Mouse (Mus musculus): ENCODE measurements at regions not wholly inside any gene's neighbourhood (a gene's known extent, or its start where the extent isn't known, plus 50 kb on each side); places are given as distances from the start of the nearest gene placed in this dataset.

DNA sequence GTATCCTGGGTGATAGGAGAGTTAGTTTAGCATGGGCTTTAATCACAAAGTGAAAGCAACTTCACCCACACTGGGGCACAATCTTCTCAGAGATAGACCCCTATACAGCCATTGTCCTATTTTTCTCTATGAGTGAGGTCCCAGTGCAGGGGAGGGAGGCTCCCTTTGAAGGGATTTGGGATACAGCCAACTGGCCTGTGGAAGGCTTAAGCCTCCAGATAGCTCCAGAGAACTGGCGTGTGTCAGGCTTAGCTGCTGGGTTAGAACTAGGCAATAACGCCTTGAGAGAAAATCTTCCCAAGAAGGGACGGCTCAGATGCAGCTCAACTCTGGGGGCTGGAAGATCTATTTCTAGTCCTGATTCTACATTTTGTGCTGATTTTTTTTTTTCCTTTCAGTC is 397.4 kb upstream of the Zdhhc25 start:
- in situ Hi-C loops (cut with MboI, MseI), result no loop called here

DNA sequence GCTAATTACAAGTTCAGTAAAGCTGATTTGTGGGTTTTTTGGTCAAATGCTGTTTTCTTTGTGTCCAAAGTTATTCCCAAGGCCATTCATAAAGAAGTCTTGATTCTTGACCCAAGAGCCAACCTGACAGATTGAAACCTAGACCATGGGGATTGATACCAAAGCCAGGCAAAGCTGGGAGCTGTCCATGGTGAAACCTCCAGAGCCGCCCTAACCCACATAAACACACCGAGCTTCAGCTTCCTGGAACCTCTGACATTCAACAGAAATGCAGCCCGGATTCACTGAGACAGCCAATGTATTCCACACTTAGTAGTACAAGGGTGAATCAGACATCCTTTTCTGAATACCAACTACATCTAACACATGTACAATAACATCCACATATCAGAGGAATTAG is 386.7 kb upstream of the Zdhhc25 start:
- in situ Hi-C loops (cut with MboI, MseI), result no loop called here

DNA sequence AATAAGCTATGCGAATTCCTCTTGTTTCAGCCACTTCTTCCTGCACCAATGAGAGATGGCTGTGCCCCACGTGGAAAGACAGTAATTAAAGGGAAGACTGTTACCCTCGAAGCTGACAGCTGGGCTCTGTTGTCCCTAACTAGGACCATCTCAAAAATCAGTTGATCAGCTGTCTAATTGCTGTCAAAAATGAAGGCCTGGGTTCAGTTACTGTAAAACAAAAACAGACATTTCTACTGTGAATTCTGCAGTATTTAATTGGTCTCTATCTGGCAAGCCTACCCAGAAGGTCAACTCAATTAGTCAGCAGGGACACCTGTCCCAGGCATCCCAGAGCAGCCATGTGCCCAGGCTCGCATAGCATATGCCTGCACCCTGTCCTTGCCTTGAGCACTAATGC is 385.8 kb upstream of the Zdhhc25 start:
- in situ Hi-C loops (cut with MboI, MseI), result no loop called here

DNA sequence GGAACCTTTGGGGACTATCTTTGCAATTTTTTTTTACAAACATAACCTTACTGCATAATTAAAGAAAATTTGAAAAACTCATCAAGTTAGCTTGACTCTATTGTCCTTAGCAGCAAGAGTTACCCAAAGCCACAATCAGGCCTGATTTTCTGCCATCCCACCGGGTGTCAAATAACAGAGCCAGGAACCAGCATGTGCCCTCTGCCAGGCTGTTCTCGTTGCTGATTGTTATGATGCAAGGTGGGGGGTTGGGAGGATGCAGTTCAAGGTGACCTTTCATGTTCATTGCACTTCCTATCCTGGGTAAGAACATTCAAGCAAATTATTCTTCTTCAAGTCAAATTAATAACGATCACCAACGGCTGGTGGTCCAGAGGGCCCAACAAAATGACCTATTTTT is 370.6 kb upstream of the Zdhhc25 start:
- in situ Hi-C loops (cut with MboI, MseI), result no loop called here

GRCm38 (mm10) chr15:88244606-88245005 is 355.5 kb upstream of the Zdhhc25 start:
- in situ Hi-C loops (cut with MboI, MseI), result no loop called here

GRCm38 (mm10) chr15:88245496-88246246 is 354.4 kb upstream of the Zdhhc25 start:
- in situ Hi-C loops (cut with MboI, MseI), result no loop called here

DNA sequence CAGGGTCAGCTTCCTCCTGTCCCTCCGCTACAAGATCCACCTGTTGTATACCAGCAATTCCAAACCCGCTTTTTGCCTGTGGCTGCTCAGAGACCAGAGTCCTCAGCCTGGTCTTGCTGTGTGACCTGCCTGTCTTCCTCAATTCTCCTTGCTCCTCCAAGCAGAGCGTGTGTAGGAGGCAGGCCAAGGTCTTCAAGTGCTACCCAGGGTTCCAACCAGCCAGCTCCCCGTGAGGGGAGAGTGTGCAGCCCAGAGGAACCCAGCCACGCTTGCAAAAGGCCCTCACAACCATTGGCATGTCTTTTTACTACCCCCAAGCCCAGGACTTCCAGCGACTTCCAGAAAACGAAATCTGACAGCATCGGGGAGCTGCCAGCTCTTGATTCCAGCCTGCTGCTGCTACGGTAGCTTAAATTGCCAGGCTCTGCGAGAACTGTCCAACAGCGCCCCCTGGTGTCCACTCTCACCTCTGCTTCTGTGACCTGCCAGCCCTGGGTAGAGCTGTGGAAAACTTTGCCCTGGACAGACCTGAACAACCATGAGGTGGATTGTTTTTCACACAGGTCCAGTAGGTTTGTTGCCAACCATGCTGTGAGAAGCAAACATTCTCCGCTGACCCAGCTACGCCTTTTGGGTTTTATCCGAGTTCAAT is 352.0 kb upstream of the Zdhhc25 start:
- in situ Hi-C loops (cut with MboI, MseI), result no loop called here

DNA sequence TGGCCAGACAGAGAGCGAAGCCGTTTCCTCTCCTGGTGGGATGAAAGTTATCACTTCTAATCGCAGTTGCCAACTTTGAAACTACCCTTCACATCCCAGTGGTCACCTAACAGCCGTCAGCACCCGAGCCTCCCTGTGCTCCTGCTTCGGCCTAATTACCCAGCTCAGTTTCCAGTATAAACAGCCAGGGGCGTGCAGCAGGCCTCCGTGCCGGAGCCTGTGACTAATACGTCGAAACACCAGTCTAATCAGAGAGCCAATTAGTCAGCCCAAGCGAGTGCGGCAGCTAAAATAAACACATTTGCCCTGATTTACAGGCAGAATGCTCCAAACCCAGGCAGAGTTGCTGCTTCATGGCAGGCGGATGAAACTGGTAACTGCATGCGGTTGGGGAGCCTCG is 312.1 kb upstream of the Zdhhc25 start:
- in situ Hi-C loops (cut with MboI, MseI), result loop anchor here (25.0 kb wide), 1 partner anchor 1349 kb away; no protein-coding TSS in a partner anchor

GRCm38 (mm10) chr15:88288696-88289095 is 311.4 kb upstream of the Zdhhc25 start:
- in situ Hi-C loops (cut with MboI, MseI), result loop anchor here (25.0 kb wide), 1 partner anchor 1349 kb away; no protein-coding TSS in a partner anchor

DNA sequence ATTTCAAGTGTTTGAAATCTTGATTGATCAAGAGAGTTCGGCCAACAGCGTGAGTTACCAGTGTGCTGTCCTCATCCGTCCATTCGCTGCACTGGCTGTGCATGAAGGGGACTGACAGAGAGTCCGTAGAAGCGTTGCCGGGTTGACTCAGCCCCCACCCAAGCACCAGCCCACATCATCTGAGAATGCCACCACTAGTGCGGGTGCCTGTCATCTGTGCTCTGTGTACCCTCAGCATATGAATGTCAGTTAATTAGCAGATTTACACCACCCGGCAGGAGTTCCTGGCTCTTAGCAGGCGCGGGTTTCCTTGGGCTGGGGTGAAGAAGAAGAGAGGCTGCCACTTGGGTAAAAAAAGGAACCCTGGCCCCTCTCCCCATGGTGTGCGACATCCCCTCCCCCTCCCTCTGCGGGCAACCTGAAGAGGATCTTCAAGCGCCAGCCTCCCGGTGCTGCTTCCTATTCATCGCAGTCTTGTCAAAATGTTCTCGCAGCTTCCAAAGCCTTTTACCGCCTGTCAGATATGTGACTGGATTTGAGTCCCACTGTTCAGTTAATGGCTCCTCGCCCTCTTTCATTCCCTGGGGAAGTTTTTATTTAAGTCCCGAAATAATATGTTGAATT is 309.2 kb upstream of the Zdhhc25 start:
- in situ Hi-C loops (cut with MboI, MseI), result loop anchor here (25.0 kb wide), 1 partner anchor 1346 kb away; no protein-coding TSS in a partner anchor

DNA sequence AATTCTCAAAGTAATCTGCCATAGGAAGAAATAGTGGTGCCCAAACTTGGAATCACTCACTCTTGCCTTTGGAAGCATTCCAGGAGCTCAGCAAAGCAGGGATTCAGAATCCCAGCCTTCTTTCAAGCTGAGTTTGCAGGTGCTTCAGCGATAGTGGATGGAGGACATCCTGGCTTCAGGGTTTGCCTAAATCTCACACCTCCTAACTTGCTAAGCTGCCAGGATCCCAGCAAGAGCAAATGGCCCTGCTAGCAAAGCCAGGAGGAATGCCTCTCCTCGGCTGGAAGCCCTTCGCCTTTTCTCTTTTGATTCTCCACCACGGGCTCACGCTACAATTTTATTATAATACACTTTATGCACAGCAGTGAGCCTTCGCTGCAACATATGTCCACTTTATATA is 301.0 kb upstream of the Zdhhc25 start:
- in situ Hi-C loops (cut with MboI, MseI), result loop anchor here (25.0 kb wide), 1 partner anchor 1338 kb away; no protein-coding TSS in a partner anchor

GRCm38 (mm10) chr15:88311158-88311557 is 288.9 kb upstream of the Zdhhc25 start:
- in situ Hi-C loops (cut with MboI, MseI), result no loop called here

- in situ Hi-C loops (cut with MboI, MseI), result no loop called here
These were observed 285.2 kb upstream of the Zdhhc25 start for GRCm38 (mm10) chr15:88314810-88315459.

GRCm38 (mm10) chr15:88318048-88318447 is 282.1 kb upstream of the Zdhhc25 start:
- in situ Hi-C loops (cut with MboI, MseI), result no loop called here

- in situ Hi-C loops (cut with MboI, MseI), result no loop called here
These were observed 280.6 kb upstream of the Zdhhc25 start for GRCm38 (mm10) chr15:88319527-88319926.

DNA sequence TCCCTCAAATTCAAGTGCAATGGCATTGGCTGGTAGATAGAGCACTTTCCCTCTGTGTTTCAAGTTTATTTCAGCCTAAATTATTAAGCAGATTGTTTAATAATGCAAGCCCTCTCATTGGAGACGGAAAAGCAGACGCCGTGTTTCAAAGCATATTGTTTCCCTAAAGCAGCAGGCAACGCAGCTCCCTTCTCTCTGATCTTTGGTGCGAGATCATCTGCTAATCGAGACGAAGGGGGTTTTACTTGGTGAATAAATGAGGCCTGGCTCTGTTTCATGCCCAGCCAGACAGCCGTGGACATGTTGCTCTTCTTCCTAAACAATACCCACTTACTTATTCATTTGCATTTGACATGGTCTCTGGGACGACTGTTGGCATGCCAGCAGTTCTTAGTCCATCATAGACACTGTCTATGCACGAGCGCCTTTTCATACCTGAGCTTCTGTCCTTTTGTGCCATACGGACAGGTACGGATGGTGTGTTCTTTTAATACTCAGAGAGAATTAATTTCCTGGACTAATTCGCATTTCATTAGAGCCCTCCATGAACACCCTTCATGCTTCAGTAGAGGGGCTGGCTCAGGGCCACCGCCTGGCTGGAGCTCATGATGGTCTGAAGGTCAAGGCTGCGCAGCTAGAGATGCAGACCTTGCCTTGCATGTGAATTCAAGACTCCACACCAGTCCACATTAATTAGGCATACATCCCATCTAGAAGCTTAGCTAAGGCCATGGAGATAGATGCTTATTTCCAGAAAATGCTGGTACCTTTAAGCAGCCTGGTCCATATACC is 276.3 kb upstream of the Zdhhc25 start:
- in situ Hi-C loops (cut with MboI, MseI), result no loop called here

GRCm38 (mm10) chr15:88325108-88325507 is 275.0 kb upstream of the Zdhhc25 start:
- in situ Hi-C loops (cut with MboI, MseI), result no loop called here

- in situ Hi-C loops (cut with MboI, MseI), result no loop called here
These were observed 246.9 kb upstream of the Zdhhc25 start for GRCm38 (mm10) chr15:88353206-88353605.

DNA sequence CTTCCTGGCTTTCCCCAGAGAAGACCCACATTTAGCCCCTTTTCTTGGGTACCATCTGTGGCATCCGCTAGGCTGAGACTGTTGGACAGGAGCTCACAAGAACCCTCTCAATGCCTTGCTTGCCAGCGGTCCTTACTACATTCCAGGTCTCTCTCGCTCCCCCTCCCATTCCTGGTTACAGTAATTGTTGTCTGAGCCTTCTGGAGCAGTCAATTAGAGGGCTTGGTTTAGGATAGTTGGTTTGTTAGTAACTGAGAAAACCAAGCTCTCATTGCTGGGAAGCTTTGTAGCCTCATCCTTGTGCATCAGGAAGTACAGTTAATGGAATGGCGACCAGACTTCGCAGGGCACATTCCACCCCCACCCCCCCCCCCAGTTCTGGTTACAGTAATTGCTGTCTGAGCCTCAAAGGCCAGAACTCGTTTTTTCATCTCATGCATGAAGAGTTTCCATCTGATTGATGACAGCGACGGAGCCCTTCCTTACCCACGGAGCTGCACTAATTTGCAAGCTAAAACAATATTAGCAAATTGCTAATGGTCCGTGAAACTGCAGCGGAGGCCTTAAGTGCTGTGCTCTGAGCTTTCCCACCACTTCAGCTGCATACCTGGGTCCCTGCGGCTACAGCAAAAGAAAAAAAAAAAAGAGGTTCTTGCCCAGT is 239.6 kb upstream of the Zdhhc25 start:
- in situ Hi-C loops (cut with MboI, MseI), result no loop called here

DNA sequence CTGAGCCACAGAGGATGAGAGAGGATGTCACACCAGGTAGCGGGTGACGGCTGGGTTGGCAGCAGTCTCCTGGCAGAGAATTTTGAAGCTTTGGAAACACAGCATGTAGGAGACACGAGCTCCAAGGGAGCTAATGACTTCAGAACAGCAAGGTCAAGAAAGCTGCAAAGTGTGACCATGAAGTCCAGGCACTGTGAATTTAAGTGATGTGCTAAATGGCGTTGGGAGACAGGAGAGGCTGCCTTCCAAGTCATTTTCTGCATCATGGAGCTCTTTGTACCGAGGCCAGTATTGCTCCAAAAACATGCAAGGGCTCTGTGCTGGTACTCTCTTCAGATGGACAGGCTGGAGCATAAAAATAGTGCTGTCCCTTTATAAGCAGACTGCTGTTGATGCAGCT is 238.8 kb upstream of the Zdhhc25 start:
- in situ Hi-C loops (cut with MboI, MseI), result no loop called here

DNA sequence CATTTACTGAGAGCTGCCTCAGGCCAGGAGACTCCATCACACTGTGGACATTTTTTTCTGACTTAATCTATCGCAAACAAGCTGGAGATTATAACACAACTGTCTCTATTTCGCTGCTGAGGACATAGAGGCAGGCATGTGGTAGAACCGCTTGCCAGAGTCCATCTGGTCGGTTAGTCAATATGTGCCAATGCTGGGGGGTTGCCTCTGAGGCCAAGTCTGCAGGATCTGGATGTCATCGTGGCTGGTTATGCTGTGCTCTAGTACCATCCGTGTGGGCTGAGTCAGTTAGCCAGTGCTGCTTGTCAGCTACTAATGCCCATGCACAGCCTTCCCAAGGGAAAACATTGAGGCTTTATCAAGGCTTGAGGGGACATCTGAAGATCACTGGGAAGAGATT is 237.1 kb upstream of the Zdhhc25 start:
- in situ Hi-C loops (cut with MboI, MseI), result no loop called here
